Mouse (Mus musculus) heart, embryonic 14.5 days (tissue): ENCODE measurements around the gene Epn3. TPM values are rescaled to one million over a fixed set of nuclear protein-coding genes. Genes with fewer than 3 reads are reported as not detected.

Experiments used
- ATAC-seq: fragments of 200-750 bp; cut with Nextera tagmentation; 2 replicates; pipeline ENCODE4 v1.8.0; 2017; ENCODE audit warnings: low read depth, moderate TSS enrichment; ENCODE audit not compliant: insufficient number of reproducible peaks, insufficient read depth, low FRiP score
- H3K27ac ChIP-seq, 2 experiments: fragments of 200-500 bp in 1 of 2; fragments of 300-500 bp in 1 of 2; sonication (generic) in 1 of 2; replicated peaks in 1 of 2; 2 replicates each; pipeline ENCODE4 v1.5.1; 2012 to 2014; ENCODE audit warnings: low read depth in 2 of 2, low read length in 2 of 2, control low read depth in 1 of 2, mild to moderate bottlenecking in 1 of 2, mixed read lengths in 1 of 2; ENCODE audit not compliant: control insufficient read depth in 1 of 2, insufficient read depth in 1 of 2
- H3K27me3 ChIP-seq: fragments of 300-500 bp; sonication (generic); 2 replicates; pipeline ENCODE4 v1.6.1; 2014; ENCODE audit warnings: mild to moderate bottlenecking, low read length, control low read depth; ENCODE audit not compliant: control insufficient read depth, insufficient read depth
- H3K36me3 ChIP-seq: fragments of 300-500 bp; sonication (generic); 2 replicates; pipeline ENCODE4 v1.6.1; 2014; ENCODE audit warnings: mild to moderate bottlenecking, control low read depth, low read length, mixed read lengths; ENCODE audit not compliant: control insufficient read depth, insufficient read depth
- H3K4me1 ChIP-seq, 2 experiments: fragments of 200-500 bp in 1 of 2; fragments of 300-500 bp in 1 of 2; sonication (generic) in 1 of 2; 2 replicates each; pipeline ENCODE4 v1.6.1; 2012 to 2014; ENCODE audit warnings: low read length in 2 of 2, control low read depth in 1 of 2, mixed read lengths in 1 of 2; ENCODE audit not compliant: control insufficient read depth in 2 of 2, insufficient read depth in 2 of 2
- H3K4me2 ChIP-seq: fragments of 300-500 bp; sonication (generic); 2 replicates; pipeline ENCODE4 v1.6.1; 2014; ENCODE audit warnings: mild to moderate bottlenecking, low read length
- H3K4me3 ChIP-seq, 2 experiments: fragments of 200-500 bp in 1 of 2; fragments of 300-500 bp in 1 of 2; sonication (generic) in 1 of 2; 2 replicates each; pipeline ENCODE4 v1.5.1; 2012 to 2014; ENCODE audit warnings: low read length in 2 of 2, mild to moderate bottlenecking in 2 of 2, control low read depth in 1 of 2, low read depth in 1 of 2, moderate library complexity in 1 of 2; ENCODE audit not compliant: control insufficient read depth in 1 of 2, insufficient read depth in 1 of 2
- H3K9ac ChIP-seq: fragments of 300-500 bp; sonication (generic); 2 replicates; pipeline ENCODE4 v1.6.1; 2014; ENCODE audit warnings: mild to moderate bottlenecking, low read length
- H3K9me3 ChIP-seq: fragments of 300-500 bp; sonication (generic); 2 replicates; pipeline ENCODE4 v1.6.1; 2016; ENCODE audit warnings: low read length, control low read depth; ENCODE audit not compliant: control insufficient read depth
- WGBS: fragments of 180-500 bp; shearing (Covaris S2); extraction: QIAGEN DNeasy Blood & Tissue Kit; methylation state at CpG from one replicate; pipeline ENCODE4 v1.1.7; 2014; 5-methylcytosine and 5-hydroxymethylcytosine counted together
- polyA plus RNA-seq: library from polyadenylated mRNA; unstranded; fragments of >200 nt; fragmentation: Nextera tagmentation; extraction: Ambion mirVana; gene quantifications from 2 replicates; pipeline ENCODE4 v1.2.1, GENCODE M21; 2014

Gene Epn3
- polyA plus RNA-seq = 11.4 TPM in 2 replicates

- Histone ChIP-seq H3K27me3 (no peaks in the 10 kb centered on the region), H3K9me3 (no peaks in the 10 kb centered on the region)
These were observed at the start of gene Epn3 for GRCm38 (mm10) chr11:94499661-94500152. TSS of gene Epn3 (minus strand) at chr11:94499974.

GRCm38 (mm10) chr11:94548888-94549690 lies 49.3 kb upstream of the Epn3 start, which contains the start of gene Rsad1:
TSS of gene Rsad1 (minus strand) at chr11:94549255.
- WGBS = 3% methylated on average over 49 of the region's 49 CpGs
- H3K36me3 ChIP-seq = no peaks in the 10 kb centered on the region
- no peaks in the 10 kb centered on the region for H3K9me3 ChIP-seq
- H3K4me1 ChIP-seq = peaks cover 10 to 12% of the 10 kb centered on the region in 2 experiments; a peak in 3 of 4 replicates
- peak within 1 kb of the TSS; percentile 88 for H3K4me2 ChIP-seq
- no peaks in the 10 kb centered on the region for H3K27me3 ChIP-seq
- H3K9ac ChIP-seq = peak within 1 kb of the TSS; percentile 73
- peak; percentile 85 for ATAC-seq
- peak within 1 kb of the TSS; percentile 87 to 88 for H3K27ac ChIP-seq
- peak within 1 kb of the TSS; percentile 61 to 62 for H3K4me3 ChIP-seq

More at GRCm38 (mm10) chr11:94499661-94500152, at the start of gene Epn3:
- H3K4me3 ChIP-seq = peak within 1 kb of the TSS; percentile 56 to 61
- H3K4me1 ChIP-seq = peaks cover 31 to 39% of the 10 kb centered on the region in 2 experiments
- peaks cover 5% of the 10 kb centered on the region; the same call in 1 of the 2 replicates for H3K36me3 ChIP-seq
- 0% methylated on average over 26 of the region's 26 CpGs for WGBS
- peak within 1 kb of the TSS; percentile 77 for H3K4me2 ChIP-seq
- H3K27ac ChIP-seq = peak within 1 kb of the TSS; percentile 89 to 92
- peak within 1 kb of the TSS; percentile 83 for H3K9ac ChIP-seq
- ATAC-seq = peak; percentile 26; the same call in 1 of the 2 replicates

- H3K27ac ChIP-seq = peak overlapping the region; percentile 87 to 88
- H3K36me3 ChIP-seq = peaks cover 4% of the 10 kb centered on the region; the same call in 1 of the 2 replicates
- WGBS = 11% methylated on average over 24 of the region's 24 CpGs
- H3K27me3 ChIP-seq = no peaks in the 10 kb centered on the region
- H3K9ac ChIP-seq = peak overlapping the region; percentile 73
- H3K4me1 ChIP-seq = peaks cover 10 to 15% of the 10 kb centered on the region in 2 experiments; a peak in 3 of 4 replicates
- no peaks in the 10 kb centered on the region for H3K9me3 ChIP-seq
- H3K4me2 ChIP-seq = peak overlapping the region; percentile 88
- ATAC-seq = no peak
- peak overlapping the region; percentile 61 to 62 for H3K4me3 ChIP-seq
These were observed 48.4 kb upstream of the Epn3 start for GRCm38 (mm10) chr11:94548041-94548784.

GRCm38 (mm10) chr11:94547271-94547670 lies 47.5 kb upstream of the Epn3 start:
- peaks cover 13% of the 10 kb centered on the region; the same call in 1 of the 2 replicates for H3K36me3 ChIP-seq
- no peaks in the 10 kb centered on the region for H3K9me3 ChIP-seq
- H3K27ac ChIP-seq = no peak overlapping the region
- H3K4me2 ChIP-seq = no peak overlapping the region
- no peak for ATAC-seq
- WGBS = 94% methylated on average over 6 of the region's 6 CpGs
- H3K27me3 ChIP-seq = no peaks in the 10 kb centered on the region
- H3K4me1 ChIP-seq = peaks cover 10 to 15% of the 10 kb centered on the region in 2 experiments; a peak in 3 of 4 replicates
- no peak overlapping the region for H3K9ac ChIP-seq
- H3K4me3 ChIP-seq = no peak overlapping the region

- WGBS = 93% methylated on average over 5 of the region's 5 CpGs
- H3K4me2 ChIP-seq = no peak overlapping the region
These were observed 46.6 kb upstream of the Epn3 start for GRCm38 (mm10) chr11:94546381-94546780.

GRCm38 (mm10) chr11:94544422-94544821 lies 44.6 kb upstream of the Epn3 start:
- Histone ChIP-seq H3K4me3 (peak overlapping the region; percentile 9; a peak in 2 of 4 replicates), H3K9me3 (no peaks in the 10 kb centered on the region), H3K27ac (no peak overlapping the region), H3K4me1 (peaks cover 7 to 12% of the 10 kb centered on the region in 2 experiments; a peak in 3 of 4 replicates), H3K4me2 (peak overlapping the region; percentile 57), H3K9ac (peak overlapping the region; percentile 34), H3K36me3 (peaks cover 19% of the 10 kb centered on the region), H3K27me3 (no peaks in the 10 kb centered on the region)
- WGBS = 43% methylated on average over 18 of the region's 18 CpGs
- no peak for ATAC-seq

More at GRCm38 (mm10) chr11:94546381-94546780, 46.6 kb upstream of the Epn3 start:
- H3K4me3 ChIP-seq = no peak overlapping the region
- peaks cover 19% of the 10 kb centered on the region for H3K36me3 ChIP-seq
- H3K9ac ChIP-seq = no peak overlapping the region
- H3K4me1 ChIP-seq = peaks cover 10 to 15% of the 10 kb centered on the region in 2 experiments; a peak in 3 of 4 replicates
- no peaks in the 10 kb centered on the region for H3K27me3 ChIP-seq
- no peak overlapping the region for H3K27ac ChIP-seq
- no peaks in the 10 kb centered on the region for H3K9me3 ChIP-seq
- ATAC-seq = no peak

- WGBS = 22% methylated on average over 9 of the region's 9 CpGs
- Histone ChIP-seq H3K27me3 (no peaks in the 10 kb centered on the region), H3K9ac (no peak overlapping the region), H3K27ac (no peak overlapping the region), H3K36me3 (peaks cover 19% of the 10 kb centered on the region), H3K4me3 (no peak overlapping the region), H3K4me1 (peaks cover 5 to 11% of the 10 kb centered on the region in 2 experiments; a peak in 2 of 4 replicates), H3K9me3 (no peaks in the 10 kb centered on the region), H3K4me2 (peak overlapping the region; percentile 57)
- no peak for ATAC-seq
These were observed 44.2 kb upstream of the Epn3 start for GRCm38 (mm10) chr11:94543932-94544331.
